Comparison of ENCODE assay signal across 15 mouse cellular contexts in genomic region chr1:165556711-165557110, GRCm38 (mm10).
DNase-seq lines count a peak whose midpoint lies in the region; ATAC-seq lines count a peak whose summit lies in the region.
"Had no signal": no experiment of that assay in that cellular context is flagged by ENCODE, and none has a peak within 500 bp of the region (broad histone marks: within the 10 kb centered on the region; RNA-seq: fewer than 3 reads in every experiment).

No protein-coding gene starts in this region.

- H3K9ac ChIP-seq in forebrain, embryonic 14.5 days (ENCODE audit: low read length) = no peak overlapping the region
- H3K9ac ChIP-seq: intestine, embryonic 15.5 days; stomach, embryonic 15.5 days had no signal

- H3K27me3 ChIP-seq in forebrain, embryonic 14.5 days (replicated peaks; ENCODE audit: control insufficient read depth, insufficient read depth, low read length) = no peaks in the 10 kb centered on the region
- H3K27me3 ChIP-seq in forebrain, embryonic 10.5 days (ENCODE audit: poor library complexity, severe bottlenecking) = no peaks in the 10 kb centered on the region
- H3K27me3 ChIP-seq: intestine, embryonic 15.5 days; stomach, embryonic 15.5 days had no signal

- ATAC-seq in forebrain, embryonic 14.5 days = no peak
- ATAC-seq: CD4-positive, CD25-positive, alpha-beta regulatory T cell, adult 4 months; intestine, embryonic 15.5 days had no signal

- no peaks in the 10 kb centered on the region for H3K4me1 ChIP-seq in forebrain, embryonic 14.5 days (ENCODE audit: control insufficient read depth, insufficient read depth, low read length)
- no peaks in the 10 kb centered on the region for H3K4me1 ChIP-seq in forebrain, embryonic 10.5 days
- H3K4me1 ChIP-seq: heart, embryonic 10.5 days; hindbrain, embryonic 10.5 days; intestine, embryonic 15.5 days; stomach, embryonic 15.5 days had no signal

- WGBS in forebrain, embryonic 14.5 days = 42% methylated on average over 2 of the region's 2 CpGs
- WGBS in forebrain, embryonic 10.5 days = 72% methylated on average over 2 of the region's 2 CpGs

- no peak overlapping the region for H3K4me3 ChIP-seq in forebrain, embryonic 14.5 days (ENCODE audit: low read depth, low read length)
- no peak overlapping the region for H3K4me3 ChIP-seq in forebrain, embryonic 10.5 days
- H3K4me3 ChIP-seq: heart, embryonic 10.5 days; hindbrain, embryonic 10.5 days; intestine, embryonic 15.5 days; stomach, embryonic 15.5 days had no signal

- no peak overlapping the region for H3K4me2 ChIP-seq in forebrain, embryonic 14.5 days (ENCODE audit: low read length)
- H3K4me2 ChIP-seq: intestine, embryonic 15.5 days; stomach, embryonic 15.5 days had no signal

- no peaks in the 10 kb centered on the region for H3K9me3 ChIP-seq in forebrain, embryonic 14.5 days (replicated peaks; ENCODE audit: control insufficient read depth, low read length)
- peaks cover 9% of the 10 kb centered on the region; the same call in 1 of the 2 replicates for H3K9me3 ChIP-seq in forebrain, embryonic 10.5 days
- H3K9me3 ChIP-seq: heart, embryonic 10.5 days; intestine, embryonic 15.5 days; stomach, embryonic 15.5 days had no signal

- H3K27ac ChIP-seq in forebrain, embryonic 14.5 days (ENCODE audit: low read depth, low read length) = no peak overlapping the region
- no peak overlapping the region for H3K27ac ChIP-seq in forebrain, embryonic 10.5 days
- H3K27ac ChIP-seq: heart, embryonic 10.5 days; hindbrain, embryonic 10.5 days; intestine, embryonic 15.5 days; stomach, embryonic 15.5 days had no signal

- DNase-seq in forebrain, embryonic 14.5 days (ENCODE audit: low spot score) = peak; percentile 25
- no peak for DNase-seq in forebrain, embryonic 10.5 days (ENCODE audit: extremely low spot score, low spot score)
- peak; percentile 50 to 52 for DNase-seq in left cerebral cortex, adult 18-20 months (ENCODE audit: low spot score in 2 of 2)
- DNase-seq in left cerebral cortex, postnatal 4 days = no peak
- peak; percentile 37 for DNase-seq in MN1 (ENCODE audit: low spot score)
- peak; percentile 51 to 73 for DNase-seq in left cerebral cortex, postnatal 25 days (ENCODE audit: low spot score in 2 of 2)
- DNase-seq in embryo, embryonic 9.5 days (ENCODE audit: extremely low spot score) = no peak
- no peak for DNase-seq in kidney, postnatal 14 days
- DNase-seq: kidney, postnatal 36 days; thymus, postnatal 4 days had no signal

- no peaks in the 10 kb centered on the region for H3K36me3 ChIP-seq in forebrain, embryonic 14.5 days (ENCODE audit: control insufficient read depth, insufficient read depth, low read length)
- H3K36me3 ChIP-seq in forebrain, embryonic 10.5 days (replicated peaks) = no peaks in the 10 kb centered on the region
- H3K36me3 ChIP-seq: heart, embryonic 10.5 days; hindbrain, embryonic 10.5 days; intestine, embryonic 15.5 days; stomach, embryonic 15.5 days had no signal

- intact Hi-C loops in left cerebral cortex, postnatal 4 days (cut with DNase I) = no loop called here
- intact Hi-C loops in left cerebral cortex, postnatal 25 days (cut with DNase I) = loop anchor here (5.0 kb wide), 1 partner anchor 94 kb away; the partner anchor contains the start of genes Dcaf6 and Mpc2

Comparison
In these comparisons a context has a peak if more than half of its experiments do, and no peak if none do; other contexts are left out.
1. DNase-seq: peak in forebrain, embryonic 14.5 days (single experiment), left cerebral cortex, adult 18-20 months (2 of 2), MN1 (single experiment) and left cerebral cortex, postnatal 25 days (2 of 2); none in forebrain, embryonic 10.5 days (single experiment), left cerebral cortex, postnatal 4 days (single experiment), embryo, embryonic 9.5 days (single experiment) and kidney, postnatal 14 days (single experiment).